Mouse (Mus musculus) neural tube, embryonic 11.5 days (tissue): ENCODE results near the gene Fbxw10. TPM values are rescaled to one million over a fixed set of nuclear protein-coding genes. Genes with fewer than 3 reads are reported as not detected.

Experiments
- ATAC-seq: fragments of 200-750 bp; cut with Nextera tagmentation; 2 replicates; pipeline ENCODE4 v1.8.0; 2017; ENCODE audit warnings: moderate number of reproducible peaks, mild to moderate bottlenecking, moderate TSS enrichment, moderate library complexity; ENCODE audit not compliant: insufficient read depth, low FRiP score, low TSS enrichment
- DNase-seq: peaks from one replicate; pipeline ENCODE4 v3.0.0-alpha.2; 2015; ENCODE audit warnings: low spot score
- H3K27ac ChIP-seq: fragments of 300-500 bp; sonication (generic); 2 replicates; pipeline ENCODE4 v1.5.1; 2014; ENCODE audit warnings: low read depth, mild to moderate bottlenecking, low read length
- H3K27me3 ChIP-seq: fragments of 300-500 bp; sonication (generic); 2 replicates; pipeline ENCODE4 v1.6.1; 2014; ENCODE audit warnings: mild to moderate bottlenecking, low read length, mixed read lengths; ENCODE audit not compliant: control insufficient read depth, insufficient read depth
- H3K36me3 ChIP-seq: fragments of 300-500 bp; sonication (generic); 2 replicates; pipeline ENCODE4 v1.6.1; 2014; ENCODE audit warnings: mild to moderate bottlenecking, low read length, moderate library complexity, mixed read lengths; ENCODE audit not compliant: control insufficient read depth, insufficient read depth
- H3K4me1 ChIP-seq: fragments of 300-500 bp; sonication (generic); 2 replicates; pipeline ENCODE4 v1.6.1; 2014; ENCODE audit warnings: low read length, mixed read lengths; ENCODE audit not compliant: control insufficient read depth, insufficient read depth
- H3K4me2 ChIP-seq: fragments of 300-500 bp; sonication (generic); 2 replicates; pipeline ENCODE4 v1.6.1; 2014; ENCODE audit warnings: low read depth, mild to moderate bottlenecking, moderate library complexity
- H3K4me3 ChIP-seq: fragments of 300-500 bp; sonication (generic); 2 replicates; pipeline ENCODE4 v1.5.1; 2014; ENCODE audit warnings: low read depth, low read length
- H3K9ac ChIP-seq: fragments of 300-500 bp; sonication (generic); 2 replicates; pipeline ENCODE4 v1.6.1; 2014; ENCODE audit warnings: mild to moderate bottlenecking, low read length
- H3K9me3 ChIP-seq: fragments of 300-500 bp; sonication (generic); 2 replicates; pipeline ENCODE4 v1.6.1; 2016; ENCODE audit warnings: low read length; ENCODE audit not compliant: control insufficient read depth
- WGBS: fragments of 180-500 bp; shearing (Covaris S2); extraction: QIAGEN DNeasy Blood & Tissue Kit; methylation state at CpG from one replicate; pipeline ENCODE4 v1.1.7; 2014; 5-methylcytosine and 5-hydroxymethylcytosine counted together
- polyA plus RNA-seq: library from polyadenylated mRNA; unstranded; fragments of >200 nt; fragmentation: Nextera tagmentation; extraction: Ambion mirVana; gene quantifications from 2 replicates; pipeline ENCODE4 v1.2.1, GENCODE M21; 2014

The Fbxw10 gene
- polyA plus RNA-seq, 1 experiment from 2014 or later, result 0.19 TPM

GRCm38 (mm10) chr11:62909720-62910306, 62.9 kb downstream of the Fbxw10 start:
- no peaks in the 10 kb centered on the region for H3K4me1 ChIP-seq
- no peak overlapping the region for H3K27ac ChIP-seq
- H3K4me2 ChIP-seq, result no peak overlapping the region
- H3K9me3 ChIP-seq, result no peaks in the 10 kb centered on the region
- no peak for DNase-seq
- no peak overlapping the region for H3K9ac ChIP-seq
- H3K4me3 ChIP-seq, result no peak overlapping the region
- no peaks in the 10 kb centered on the region for H3K27me3 ChIP-seq
- H3K36me3 ChIP-seq, result no peaks in the 10 kb centered on the region
- no peak for ATAC-seq
- WGBS, result 78% methylated on average over 3 of the region's 3 CpGs

- DNase-seq (peak; percentile 24), ATAC-seq (peak; percentile 58; the same call in 1 of the 2 replicates)
- H3K27ac ChIP-seq, result 0 out of 2 replicates have a peak overlapping the region, but pooled peaks have one; percentile 20
- 51% methylated on average over 8 of the region's 8 CpGs for WGBS
- no peak overlapping the region for H3K4me2 ChIP-seq
- no peaks in the 10 kb centered on the region for H3K4me1 ChIP-seq
- H3K27me3 ChIP-seq, result no peaks in the 10 kb centered on the region
- no peak overlapping the region for H3K4me3 ChIP-seq
- no peak overlapping the region for H3K9ac ChIP-seq
- no peaks in the 10 kb centered on the region for H3K36me3 ChIP-seq
- H3K9me3 ChIP-seq, result no peaks in the 10 kb centered on the region
Observed at GRCm38 (mm10) chr11:62911362-62911761, 64.5 kb downstream of the Fbxw10 start.

DNA sequence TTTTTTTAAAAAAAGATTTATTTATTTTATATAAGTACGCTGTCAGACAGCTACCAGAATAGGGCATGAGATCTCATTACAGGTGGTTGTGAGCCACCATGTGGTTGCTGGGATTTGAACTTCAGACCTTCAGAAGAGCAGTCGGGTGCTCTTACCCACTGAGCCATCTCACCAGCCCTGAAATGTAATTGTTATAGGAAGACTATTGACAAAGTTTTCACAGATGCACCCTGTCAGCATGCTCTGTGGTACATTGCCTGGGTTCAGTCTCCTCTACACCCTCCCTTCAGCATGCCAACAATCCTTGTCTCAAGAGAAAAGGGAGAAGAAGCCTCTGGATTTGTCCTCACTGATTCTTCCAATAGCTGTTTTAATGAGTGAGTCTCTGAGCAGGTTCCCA, 66.3 kb downstream of the Fbxw10 start:
- Histone ChIP-seq H3K4me3 (no peak overlapping the region), H3K4me1 (no peaks in the 10 kb centered on the region), H3K4me2 (no peak overlapping the region), H3K9ac (no peak overlapping the region), H3K9me3 (no peaks in the 10 kb centered on the region), H3K27me3 (no peaks in the 10 kb centered on the region), H3K27ac (no peak overlapping the region), H3K36me3 (no peaks in the 10 kb centered on the region)
- ATAC-seq (no peak), DNase-seq (no peak)
- 92% methylated on average over 2 of the region's 2 CpGs for WGBS

DNA sequence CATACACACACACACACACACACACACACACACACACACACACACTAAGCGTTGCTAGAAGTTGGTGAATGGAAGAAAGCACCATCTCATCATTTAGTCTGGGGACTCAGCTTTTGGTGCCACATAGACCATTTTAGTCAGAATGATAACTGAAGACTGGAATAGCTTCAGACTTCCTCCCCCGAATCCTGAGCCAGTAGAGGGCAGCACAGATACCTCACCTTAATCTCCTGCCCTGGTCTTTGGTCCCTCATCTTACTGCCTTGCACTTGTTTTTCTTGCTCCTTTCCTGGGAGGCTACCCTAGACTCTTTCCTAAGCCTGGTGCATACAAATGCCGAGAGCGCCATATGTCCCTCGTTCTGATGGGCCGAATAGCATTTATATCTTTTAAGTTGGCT, 67.7 kb downstream of the Fbxw10 start:
- Histone ChIP-seq H3K4me1 (no peaks in the 10 kb centered on the region), H3K9ac (no peak overlapping the region), H3K27ac (no peak overlapping the region), H3K4me2 (no peak overlapping the region), H3K4me3 (no peak overlapping the region), H3K27me3 (no peaks in the 10 kb centered on the region), H3K9me3 (no peaks in the 10 kb centered on the region), H3K36me3 (no peaks in the 10 kb centered on the region)
- 62% methylated on average over 6 of the region's 6 CpGs for WGBS
- ATAC-seq (no peak), DNase-seq (no peak)

DNA sequence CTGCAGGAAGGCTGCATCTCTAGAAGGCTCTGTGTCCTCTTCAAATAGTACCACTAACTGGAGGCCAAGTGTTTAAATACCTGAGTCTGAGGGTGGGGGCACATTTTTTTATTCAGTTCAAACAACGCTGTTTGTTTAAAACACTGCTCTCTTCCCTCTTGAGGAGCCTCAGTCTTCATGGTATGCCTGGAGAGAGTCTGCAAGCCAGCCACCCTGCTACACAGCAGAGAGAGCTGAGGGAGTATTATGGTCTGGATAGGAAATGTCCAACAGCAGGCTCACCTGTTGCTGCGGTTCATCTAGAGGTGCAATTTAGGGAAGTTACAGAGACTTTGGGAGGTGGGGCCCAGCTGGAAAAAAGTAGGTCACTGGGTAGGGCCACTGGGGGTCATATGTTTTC, 68.6 kb downstream of the Fbxw10 start:
- H3K36me3 ChIP-seq, result no peaks in the 10 kb centered on the region
- H3K27me3 ChIP-seq, result no peaks in the 10 kb centered on the region
- no peak for DNase-seq
- H3K9me3 ChIP-seq, result no peaks in the 10 kb centered on the region
- H3K9ac ChIP-seq, result no peak overlapping the region
- no peak overlapping the region for H3K4me3 ChIP-seq
- no peak overlapping the region for H3K4me2 ChIP-seq
- no peak for ATAC-seq
- WGBS, result 96% methylated on average over 2 of the region's 2 CpGs
- H3K4me1 ChIP-seq, result no peaks in the 10 kb centered on the region
- no peak overlapping the region for H3K27ac ChIP-seq

DNA sequence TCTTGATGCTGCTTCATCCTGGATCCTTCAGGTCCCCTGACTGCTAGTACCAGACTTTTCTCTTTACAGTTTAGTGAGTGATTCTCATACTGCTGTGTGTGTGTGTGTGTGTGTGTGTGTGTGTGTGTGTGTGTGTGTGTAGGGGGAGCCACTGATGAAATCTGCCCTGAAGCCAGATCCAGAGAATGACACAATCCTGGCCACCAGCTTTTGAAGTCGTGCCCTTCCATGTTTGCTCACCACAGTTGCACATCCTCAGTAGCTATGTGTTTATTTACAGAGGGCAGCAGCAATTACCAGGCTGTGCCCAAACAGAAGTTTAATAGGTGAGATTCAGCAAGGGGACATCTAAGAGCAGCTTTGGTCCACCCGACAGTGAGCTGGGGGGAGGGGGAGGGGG, 69.9 kb downstream of the Fbxw10 start:
- Histone ChIP-seq H3K4me3 (no peak overlapping the region), H3K9me3 (no peaks in the 10 kb centered on the region), H3K27me3 (no peaks in the 10 kb centered on the region), H3K4me2 (no peak overlapping the region), H3K9ac (no peak overlapping the region), H3K27ac (no peak overlapping the region), H3K36me3 (no peaks in the 10 kb centered on the region), H3K4me1 (no peaks in the 10 kb centered on the region)
- DNase-seq (no peak), ATAC-seq (no peak)
- 53% methylated on average over 2 of the region's 2 CpGs for WGBS

DNA sequence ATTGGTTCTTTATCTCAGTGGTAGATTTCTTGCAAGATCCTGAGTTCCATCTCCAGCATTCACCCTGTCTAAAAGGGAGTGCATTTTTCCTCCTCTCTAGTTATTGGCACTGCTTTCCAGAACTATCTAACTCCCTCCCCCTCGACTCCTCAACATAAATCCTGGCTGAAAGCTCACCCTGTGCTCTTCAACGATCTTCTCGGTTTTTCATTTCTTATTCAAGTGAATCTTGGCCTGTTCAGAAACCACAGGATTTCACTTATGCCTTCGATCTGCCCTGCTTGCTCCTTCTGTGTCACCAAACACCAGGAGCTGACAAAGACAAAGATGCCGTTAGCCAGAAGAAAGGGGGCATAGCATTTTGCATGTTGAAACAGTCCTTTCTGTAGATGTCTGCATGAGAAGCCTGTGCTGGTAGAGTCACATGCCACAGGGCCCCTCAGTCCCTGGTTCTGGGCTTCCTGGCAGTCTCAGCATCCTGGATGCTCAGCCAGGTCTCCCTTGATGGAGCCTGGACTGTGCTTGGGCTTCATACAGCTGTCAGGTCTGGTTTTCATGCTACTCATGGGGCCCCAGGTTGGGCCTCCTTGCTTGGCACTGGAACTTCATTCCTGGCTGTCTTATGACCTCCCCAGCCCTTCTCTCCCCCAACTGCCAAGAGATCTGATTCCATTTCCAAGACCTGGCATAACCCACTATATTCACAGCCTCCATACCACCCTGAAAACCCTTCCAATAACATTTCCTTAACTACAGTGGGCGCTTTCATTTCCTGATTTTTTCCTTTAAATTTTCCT, 73.3 kb downstream of the Fbxw10 start:
- no peak overlapping the region for H3K4me3 ChIP-seq
- no peaks in the 10 kb centered on the region for H3K27me3 ChIP-seq
- H3K9me3 ChIP-seq, result no peaks in the 10 kb centered on the region
- DNase-seq (no peak), ATAC-seq (no peak)
- H3K27ac ChIP-seq, result no peak overlapping the region
- no peak overlapping the region for H3K9ac ChIP-seq
- WGBS, result 74% methylated on average over 6 of the region's 6 CpGs
- H3K4me1 ChIP-seq, result no peaks in the 10 kb centered on the region
- H3K4me2 ChIP-seq, result no peak overlapping the region
- H3K36me3 ChIP-seq, result no peaks in the 10 kb centered on the region

DNA sequence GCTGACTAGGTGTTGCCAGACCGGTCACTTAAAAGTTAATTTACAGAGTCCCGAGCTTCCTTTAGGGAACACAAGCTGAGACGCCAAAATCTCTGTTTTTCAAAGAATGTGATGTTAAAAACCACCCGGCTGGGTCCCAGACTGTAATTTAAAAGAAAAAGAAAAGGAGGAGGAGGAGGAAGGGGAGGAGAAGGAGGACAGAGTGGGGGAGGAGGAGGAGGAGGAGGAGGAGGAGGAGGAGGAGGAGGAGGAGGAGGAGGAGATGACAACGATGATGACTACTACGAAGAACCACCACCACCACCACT, 73.8 kb downstream of the Fbxw10 start:
- Histone ChIP-seq H3K4me1 (no peaks in the 10 kb centered on the region), H3K4me3 (no peak overlapping the region), H3K27ac (no peak overlapping the region), H3K9ac (no peak overlapping the region), H3K36me3 (no peaks in the 10 kb centered on the region), H3K9me3 (no peaks in the 10 kb centered on the region), H3K4me2 (peak overlapping the region; percentile 26; the same call in 1 of the 2 replicates), H3K27me3 (no peaks in the 10 kb centered on the region)
- no peak for DNase-seq
- WGBS, result 27% methylated on average over 6 of the region's 6 CpGs
- no peak; the same call in 1 of the 2 replicates for ATAC-seq
